Mouse (Mus musculus) stomach, postnatal 0 days (tissue): ENCODE measurements around the gene Slc6a4.

Experiments
- CTCF ChIP-seq: IDR thresholded peaks from 2 replicates; pipeline ENCODE4 v1.5.1; 2016; ENCODE audit warnings: antibody characterized with exemption, low read depth, mild to moderate bottlenecking, moderate library complexity
- EP300 ChIP-seq: optimal IDR thresholded peaks from 2 replicates; pipeline ENCODE3; 2016; ENCODE audit warnings: antibody characterized with exemption

GRCm38 (mm10) chr11:76984173-76984572 lies 14.2 kb upstream of the Slc6a4 start:
- no peak for TF ChIP-seq CTCF
- TF ChIP-seq EP300, result no peak
